Mouse (Mus musculus): ENCODE results near the gene Ulk4. TPM values are rescaled to one million over a fixed set of nuclear protein-coding genes. Genes with fewer than 3 reads are reported as not detected.

Ulk4 gene
- polyA plus RNA-seq, 1 experiment: 2.9 TPM

DNA sequence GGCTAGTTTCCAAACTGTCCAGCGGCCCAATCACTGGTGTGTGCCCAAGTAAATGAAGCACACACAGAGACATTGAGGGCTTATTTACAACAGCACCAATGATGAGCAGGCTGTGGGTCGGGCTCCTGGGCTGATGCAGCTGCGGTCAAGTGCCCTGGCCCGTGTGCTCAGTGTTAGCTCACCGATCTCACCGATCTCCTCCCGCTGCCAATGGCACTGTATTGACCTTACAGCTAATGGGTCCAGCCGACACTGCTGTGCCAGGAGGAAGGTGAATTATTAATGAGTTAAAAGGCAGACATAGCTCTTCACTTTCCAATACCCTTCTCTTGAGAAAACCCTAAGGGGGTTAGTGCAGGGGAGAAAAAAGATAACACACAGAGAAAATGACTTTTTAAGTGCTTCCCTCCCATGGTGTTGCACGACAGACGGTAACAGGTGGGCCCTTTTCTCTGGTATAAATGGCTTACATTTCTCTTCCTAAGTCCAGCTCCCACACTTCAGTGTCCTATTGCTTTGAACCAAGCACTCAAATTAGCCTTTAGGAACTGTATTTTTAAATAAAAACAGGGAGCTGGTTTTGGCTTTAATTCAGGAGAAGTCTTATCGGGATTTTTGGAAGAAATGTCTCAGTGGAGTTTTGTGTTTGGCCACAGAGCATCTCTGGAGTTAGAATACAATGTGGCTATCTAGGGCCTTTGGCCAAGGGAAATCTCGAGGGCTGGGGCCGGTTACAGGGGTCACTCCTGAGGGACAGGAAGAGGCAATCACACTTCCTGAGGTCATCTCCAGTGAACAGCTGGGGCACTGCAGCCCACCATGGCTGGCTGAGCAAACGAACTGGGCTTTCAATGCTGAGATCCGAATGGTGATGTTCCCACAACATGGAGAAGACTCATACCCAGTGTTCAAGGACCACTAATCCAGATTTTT lies 282.5 kb downstream of the Ulk4 start:
- TF ChIP-seq POLR2A (IDR thresholded peaks at IDR 0.05; ENCODE audit: control insufficient read depth, extremely low read depth, insufficient read depth, low read length, poor library complexity): no peak
- no peak for TF ChIP-seq CTCF (IDR thresholded peaks at IDR 0.05; ENCODE audit: borderline replicate concordance, control insufficient read depth, extremely low read depth, insufficient read depth, low read length, poor library complexity)
- no peak overlapping the region for H3K4me3 ChIP-seq (ENCODE audit: control insufficient read depth, insufficient read depth, low read length)
- H3K27me3 ChIP-seq (ENCODE audit: control insufficient read depth, insufficient read depth, low read length): no peaks in the 10 kb centered on the region
- no peaks in the 10 kb centered on the region for H3K4me1 ChIP-seq (replicated peaks; ENCODE audit: control insufficient read depth, insufficient read depth, low read length)
- H3K36me3 ChIP-seq (ENCODE audit: control insufficient read depth, insufficient read depth, low read length): no peaks in the 10 kb centered on the region
- DNase-seq: no peak
- 89% methylated on average over 15 of the region's 15 CpGs for WGBS
- H3K27ac ChIP-seq (ENCODE audit: control insufficient read depth, insufficient read depth, low read length): no peak overlapping the region

DNA sequence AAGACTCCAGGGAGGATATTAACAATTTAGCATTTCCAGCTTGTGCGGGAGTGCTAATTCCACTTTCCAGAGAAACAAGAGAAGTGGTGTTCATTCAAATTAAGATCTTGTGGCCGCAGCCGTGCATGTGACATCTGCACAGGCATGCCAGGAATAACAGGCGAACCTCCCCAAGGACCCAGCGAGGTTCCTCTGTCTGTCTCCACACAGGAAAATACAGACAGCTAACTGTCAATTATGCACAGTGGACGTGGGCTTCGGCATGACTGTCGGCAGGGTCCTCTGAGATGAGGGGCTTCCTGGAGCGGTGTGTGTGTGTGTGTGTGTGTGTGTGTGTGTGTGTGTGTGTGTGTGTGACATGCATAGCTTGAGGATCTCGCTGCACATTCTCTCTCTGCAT lies 284.0 kb downstream of the Ulk4 start:
- TF ChIP-seq CTCF (IDR thresholded peaks at IDR 0.05; ENCODE audit: borderline replicate concordance, control insufficient read depth, extremely low read depth, insufficient read depth, low read length, poor library complexity) (no peak), POLR2A (IDR thresholded peaks at IDR 0.05; ENCODE audit: control insufficient read depth, extremely low read depth, insufficient read depth, low read length, poor library complexity) (no peak)
- no peak for DNase-seq
- Histone ChIP-seq H3K27me3 (ENCODE audit: control insufficient read depth, insufficient read depth, low read length) (no peaks in the 10 kb centered on the region), H3K4me1 (replicated peaks; ENCODE audit: control insufficient read depth, insufficient read depth, low read length) (no peaks in the 10 kb centered on the region), H3K4me3 (ENCODE audit: control insufficient read depth, insufficient read depth, low read length) (no peak overlapping the region), H3K36me3 (ENCODE audit: control insufficient read depth, insufficient read depth, low read length) (no peaks in the 10 kb centered on the region), H3K27ac (ENCODE audit: control insufficient read depth, insufficient read depth, low read length) (no peak overlapping the region)
- 89% methylated on average over 10 of the region's 10 CpGs for WGBS

DNA sequence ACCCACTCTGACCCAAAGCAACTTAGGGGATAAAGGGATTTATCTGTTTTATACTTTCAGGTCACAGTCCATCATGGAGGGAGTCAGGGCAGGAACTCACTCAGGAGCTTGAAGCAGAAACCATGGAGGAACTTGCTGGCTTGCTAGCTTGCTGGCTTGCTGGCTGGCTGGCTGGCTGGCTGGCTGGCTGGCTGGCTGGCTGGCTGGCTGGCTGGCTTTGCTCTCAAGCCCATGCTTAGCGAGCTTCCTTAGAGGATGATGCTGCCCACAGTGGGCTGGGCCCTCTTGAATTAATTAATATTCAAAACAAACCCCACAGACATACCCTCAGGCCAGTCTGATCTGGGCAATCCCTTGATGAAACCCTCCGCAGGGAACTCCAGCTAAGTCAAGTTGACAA lies 285.2 kb downstream of the Ulk4 start:
- Histone ChIP-seq H3K4me3 (ENCODE audit: control insufficient read depth, insufficient read depth, low read length) (no peak overlapping the region), H3K27me3 (ENCODE audit: control insufficient read depth, insufficient read depth, low read length) (no peaks in the 10 kb centered on the region), H3K4me1 (replicated peaks; ENCODE audit: control insufficient read depth, insufficient read depth, low read length) (no peaks in the 10 kb centered on the region), H3K36me3 (ENCODE audit: control insufficient read depth, insufficient read depth, low read length) (no peaks in the 10 kb centered on the region), H3K27ac (ENCODE audit: control insufficient read depth, insufficient read depth, low read length) (no peak overlapping the region)
- 84% methylated on average over 2 of the region's 2 CpGs for WGBS
- TF ChIP-seq POLR2A (IDR thresholded peaks at IDR 0.05; ENCODE audit: control insufficient read depth, extremely low read depth, insufficient read depth, low read length, poor library complexity) (no peak), CTCF (IDR thresholded peaks at IDR 0.05; ENCODE audit: borderline replicate concordance, control insufficient read depth, extremely low read depth, insufficient read depth, low read length, poor library complexity) (no peak)
- DNase-seq: no peak

DNA sequence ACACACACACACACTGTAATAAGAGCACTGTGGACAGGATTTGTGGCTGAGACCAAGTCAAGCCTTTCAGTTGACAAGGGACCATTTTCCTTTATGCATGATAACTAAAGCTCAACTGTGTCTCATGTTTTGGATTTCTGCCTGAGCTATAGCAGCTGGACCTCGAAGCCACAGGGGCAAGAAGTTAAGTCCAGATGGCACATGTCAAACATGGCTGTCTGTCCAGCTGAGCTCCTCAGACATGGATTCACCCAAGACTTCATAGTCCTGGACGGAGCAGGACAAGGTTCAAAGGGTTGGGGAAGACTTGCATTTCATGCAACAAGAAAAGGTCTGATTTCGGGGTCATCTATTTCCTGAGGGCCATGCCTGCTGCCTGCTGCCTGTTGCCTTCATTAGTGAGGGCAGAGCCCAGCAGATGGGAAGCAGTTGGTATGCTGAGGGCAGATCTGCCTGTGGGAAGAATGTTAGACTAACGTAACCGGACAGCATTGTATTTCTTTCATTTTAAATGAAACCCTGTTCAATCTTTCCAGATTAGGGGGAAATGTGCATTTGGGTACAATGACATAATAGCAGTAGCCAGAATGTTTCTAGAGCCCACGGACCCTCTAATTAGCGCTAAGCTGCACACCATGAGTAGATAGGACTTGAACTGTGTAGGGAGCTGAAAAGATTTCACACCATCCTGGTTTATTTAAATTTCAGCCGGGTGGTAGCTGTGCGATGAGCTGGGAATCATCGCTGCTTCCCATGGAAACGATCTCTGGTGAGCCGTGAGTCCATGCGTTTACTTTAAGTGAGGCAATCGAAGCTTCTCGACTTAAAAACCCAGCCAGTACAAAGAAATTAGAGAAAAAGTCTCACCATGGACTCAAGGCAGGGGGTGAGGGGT lies 286.9 kb downstream of the Ulk4 start:
- H3K27ac ChIP-seq (ENCODE audit: control insufficient read depth, insufficient read depth, low read length): no peak overlapping the region
- no peak for DNase-seq
- H3K4me1 ChIP-seq (replicated peaks; ENCODE audit: control insufficient read depth, insufficient read depth, low read length): no peaks in the 10 kb centered on the region

DNA sequence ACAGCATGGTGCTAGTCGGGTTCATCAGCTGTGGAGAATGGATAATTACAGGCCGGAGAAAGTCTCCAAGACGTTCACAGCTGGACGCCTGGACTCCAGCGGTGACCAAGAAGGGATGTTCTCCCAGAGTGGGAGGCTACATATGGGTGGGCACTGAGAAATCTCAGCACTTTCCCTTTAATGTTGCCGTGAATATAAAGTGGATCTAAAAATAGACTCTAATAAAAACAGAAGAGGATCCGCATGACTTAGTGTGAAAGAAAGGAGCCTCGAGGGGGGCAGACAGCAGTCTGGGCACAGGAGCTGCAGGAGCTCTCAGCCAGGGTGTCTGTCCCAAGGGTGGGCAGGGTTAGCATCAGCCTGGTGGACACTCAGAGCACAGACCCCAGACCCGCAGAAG lies 288.9 kb downstream of the Ulk4 start:
- Histone ChIP-seq H3K4me1 (replicated peaks; ENCODE audit: control insufficient read depth, insufficient read depth, low read length) (no peaks in the 10 kb centered on the region), H3K4me3 (ENCODE audit: control insufficient read depth, insufficient read depth, low read length) (no peak overlapping the region), H3K27me3 (ENCODE audit: control insufficient read depth, insufficient read depth, low read length) (no peaks in the 10 kb centered on the region), H3K27ac (ENCODE audit: control insufficient read depth, insufficient read depth, low read length) (no peak overlapping the region), H3K36me3 (ENCODE audit: control insufficient read depth, insufficient read depth, low read length) (no peaks in the 10 kb centered on the region)
- DNase-seq: no peak
- no peak for TF ChIP-seq POLR2A (IDR thresholded peaks at IDR 0.05; ENCODE audit: control insufficient read depth, extremely low read depth, insufficient read depth, low read length, poor library complexity)
- TF ChIP-seq CTCF (IDR thresholded peaks at IDR 0.05; ENCODE audit: borderline replicate concordance, control insufficient read depth, extremely low read depth, insufficient read depth, low read length, poor library complexity): no peak
- 77% methylated on average over 9 of the region's 9 CpGs for WGBS

More for the DNA sequence above, 286.9 kb downstream of the Ulk4 start:
- Histone ChIP-seq H3K27me3 (ENCODE audit: control insufficient read depth, insufficient read depth, low read length) (no peaks in the 10 kb centered on the region), H3K36me3 (ENCODE audit: control insufficient read depth, insufficient read depth, low read length) (no peaks in the 10 kb centered on the region), H3K4me3 (ENCODE audit: control insufficient read depth, insufficient read depth, low read length) (no peak overlapping the region)
- 91% methylated on average over 15 of the region's 15 CpGs for WGBS
- TF ChIP-seq CTCF (IDR thresholded peaks at IDR 0.05; ENCODE audit: borderline replicate concordance, control insufficient read depth, extremely low read depth, insufficient read depth, low read length, poor library complexity): no peak
- no peak for TF ChIP-seq POLR2A (IDR thresholded peaks at IDR 0.05; ENCODE audit: control insufficient read depth, extremely low read depth, insufficient read depth, low read length, poor library complexity)

DNA sequence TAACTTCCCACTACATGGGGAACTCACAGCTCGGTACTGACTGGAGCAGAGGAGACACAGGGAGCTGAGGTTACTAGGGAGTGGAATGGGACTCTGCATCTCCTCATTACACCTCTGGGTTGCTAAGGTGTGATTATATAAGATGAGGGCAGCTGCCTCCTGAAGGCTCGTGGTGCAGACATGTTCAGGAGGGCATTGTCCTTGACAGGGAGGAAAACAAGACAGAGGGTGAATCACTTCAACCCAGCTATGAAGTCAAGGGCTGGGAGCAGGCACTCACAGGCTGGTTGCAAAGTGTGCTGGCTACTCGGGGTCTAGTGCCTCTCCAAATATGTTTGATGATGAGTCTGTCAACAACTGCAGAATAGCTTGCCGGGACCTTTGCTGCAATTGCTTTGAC lies 290.0 kb downstream of the Ulk4 start:
- WGBS: 82% methylated on average over 4 of the region's 4 CpGs
- Histone ChIP-seq H3K4me3 (ENCODE audit: control insufficient read depth, insufficient read depth, low read length) (no peak overlapping the region), H3K27me3 (ENCODE audit: control insufficient read depth, insufficient read depth, low read length) (no peaks in the 10 kb centered on the region), H3K36me3 (ENCODE audit: control insufficient read depth, insufficient read depth, low read length) (no peaks in the 10 kb centered on the region), H3K27ac (ENCODE audit: control insufficient read depth, insufficient read depth, low read length) (no peak overlapping the region), H3K4me1 (replicated peaks; ENCODE audit: control insufficient read depth, insufficient read depth, low read length) (no peaks in the 10 kb centered on the region)
- TF ChIP-seq CTCF (IDR thresholded peaks at IDR 0.05; ENCODE audit: borderline replicate concordance, control insufficient read depth, extremely low read depth, insufficient read depth, low read length, poor library complexity): no peak
- TF ChIP-seq POLR2A (IDR thresholded peaks at IDR 0.05; ENCODE audit: control insufficient read depth, extremely low read depth, insufficient read depth, low read length, poor library complexity): no peak
- no peak for DNase-seq

All from thymus, adult 2 months (tissue).